In genomic region chr13:41997883-41998282, GRCm38 (mm10) we compare ENCODE assay signal across 12 mouse cellular contexts. TPM values are rescaled to one million over a fixed set of nuclear protein-coding genes. Genes with fewer than 3 reads are reported as not detected.
DNase-seq lines count a peak whose midpoint lies in the region; ATAC-seq lines count a peak whose summit lies in the region.
"Had no signal": no experiment of that assay in that cellular context is flagged by ENCODE, and none has a peak within 500 bp of the region (broad histone marks: within the 10 kb centered on the region; RNA-seq: fewer than 3 reads in every experiment).

No protein-coding gene starts in this region.

- no peak for ATAC-seq in kidney, embryonic 15.5 days (replicated peaks; ENCODE audit: low FRiP score)
- peak; percentile 93 for ATAC-seq in embryonic facial prominence, embryonic 14.5 days (ENCODE audit: low read depth)

- H3K9me3 ChIP-seq in kidney, embryonic 15.5 days (replicated peaks) = no peaks in the 10 kb centered on the region
- H3K9me3 ChIP-seq in embryonic facial prominence, embryonic 14.5 days (ENCODE audit: control insufficient read depth, low read length) = no peaks in the 10 kb centered on the region
- H3K9me3 ChIP-seq: neural tube, embryonic 12.5 days had no signal

- H3K4me1 ChIP-seq in kidney, embryonic 15.5 days = 0 out of 2 replicates have a peak, but pooled peaks cover 15% of the 10 kb centered on the region
- H3K4me1 ChIP-seq in embryonic facial prominence, embryonic 14.5 days (ENCODE audit: control insufficient read depth, insufficient read depth, low read length) = peaks cover 13% of the 10 kb centered on the region; the same call in 1 of the 2 replicates
- H3K4me1 ChIP-seq: neural tube, embryonic 12.5 days had no signal

- 47% methylated on average over 9 of the region's 9 CpGs for WGBS in kidney, embryonic 15.5 days
- 16% methylated on average over 9 of the region's 9 CpGs for WGBS in embryonic facial prominence, embryonic 14.5 days

- H3K36me3 ChIP-seq in kidney, embryonic 15.5 days = no peaks in the 10 kb centered on the region
- no peaks in the 10 kb centered on the region for H3K36me3 ChIP-seq in embryonic facial prominence, embryonic 14.5 days (ENCODE audit: control insufficient read depth, insufficient read depth, low read length)
- H3K36me3 ChIP-seq: neural tube, embryonic 12.5 days had no signal

- H3K4me2 ChIP-seq in kidney, embryonic 15.5 days = peak overlapping the region; percentile 35; the same call in 1 of the 2 replicates
- peak overlapping the region; percentile 42 for H3K4me2 ChIP-seq in embryonic facial prominence, embryonic 14.5 days (ENCODE audit: low read depth, low read length)
- H3K4me2 ChIP-seq: neural tube, embryonic 12.5 days had no signal

- no peaks in the 10 kb centered on the region for H3K27me3 ChIP-seq in kidney, embryonic 15.5 days
- no peaks in the 10 kb centered on the region for H3K27me3 ChIP-seq in embryonic facial prominence, embryonic 14.5 days (replicated peaks; ENCODE audit: control insufficient read depth, insufficient read depth, low read length)
- H3K27me3 ChIP-seq: neural tube, embryonic 12.5 days had no signal

- H3K9ac ChIP-seq in kidney, embryonic 15.5 days = no peak overlapping the region
- no peak overlapping the region for H3K9ac ChIP-seq in embryonic facial prominence, embryonic 14.5 days (ENCODE audit: low read depth, low read length)
- H3K9ac ChIP-seq: neural tube, embryonic 12.5 days had no signal

- DNase-seq in adrenal gland, postnatal 10 days = peak; percentile 1
- no peak for DNase-seq in adrenal gland, postnatal 4 days (ENCODE audit: low spot score in 2 of 2)
- no peak for DNase-seq in kidney, postnatal 25 days
- peak; percentile 85 for DNase-seq in embryonic facial prominence, embryonic 14.5 days (ENCODE audit: low spot score)
- peak; percentile 31 for DNase-seq in mesoderm, embryonic 11.5 days (ENCODE audit: low read depth, low spot score)
- no peak for DNase-seq in frontal cortex, adult 2 months (ENCODE audit: extremely low spot score in 1 of 2, low spot score in 1 of 2)
- DNase-seq in layer of hippocampus, adult 8-10 months (ENCODE audit: low spot score in 2 of 2) = no peak
- DNase-seq: adrenal gland, postnatal 36 days; cerebellum, postnatal 25 days; gastrocnemius, postnatal 36 days had no signal

- H3K27ac ChIP-seq in kidney, embryonic 15.5 days = no peak overlapping the region
- H3K27ac ChIP-seq in embryonic facial prominence, embryonic 14.5 days (replicated peaks; ENCODE audit: low read depth, low read length) = peak overlapping the region; percentile 33
- H3K27ac ChIP-seq: neural tube, embryonic 12.5 days had no signal

- peak overlapping the region; percentile 11; the same call in 1 of the 2 replicates for H3K4me3 ChIP-seq in kidney, embryonic 15.5 days (replicated peaks)
- peak overlapping the region; percentile 6; the same call in 1 of the 2 replicates for H3K4me3 ChIP-seq in embryonic facial prominence, embryonic 14.5 days (ENCODE audit: low read depth, low read length)
- H3K4me3 ChIP-seq: neural tube, embryonic 12.5 days had no signal

RNA-seq across cellular contexts. Expression of gene Hivep1, which starts 53.9 kb away (rescaled TPM):
- 10 to 100 TPM; 21.0 to 24.3 TPM for total RNA-seq in adrenal gland, postnatal 10 days (2021)
- 10 to 100 TPM; 34.2 to 39.5 TPM for total RNA-seq in adrenal gland, postnatal 4 days (2021)
- 14.1 and 15.0 TPM in 2 replicates for polyA plus RNA-seq in kidney, embryonic 15.5 days (2015; fragmentation: Nextera tagmentation; extraction: Ambion mirVana)
- polyA plus RNA-seq in embryonic facial prominence, embryonic 14.5 days (2014; fragmentation: Nextera tagmentation; extraction: Ambion mirVana) = 10.9 and 11.3 TPM in 2 replicates
- polyA plus RNA-seq in frontal cortex, adult 2 months (2012; rRNA removed) = 27.7 and 28.2 TPM in 2 replicates
- 10 to 100 TPM; 25.8 to 32.3 (median 31.3) TPM for total RNA-seq in layer of hippocampus, adult 8-10 months (2022)

Comparison
In these comparisons a context has a peak if more than half of its experiments do, and no peak if none do; other contexts are left out.
1. DNase-seq: peak in adrenal gland, postnatal 10 days (single experiment), embryonic facial prominence, embryonic 14.5 days (single experiment) and mesoderm, embryonic 11.5 days (single experiment); none in adrenal gland, postnatal 4 days (0 of 2), kidney, postnatal 25 days (0 of 2), frontal cortex, adult 2 months (0 of 2) and layer of hippocampus, adult 8-10 months (0 of 2).